19 mouse cellular contexts compared by ENCODE assay signal in the genomic region with DNA sequence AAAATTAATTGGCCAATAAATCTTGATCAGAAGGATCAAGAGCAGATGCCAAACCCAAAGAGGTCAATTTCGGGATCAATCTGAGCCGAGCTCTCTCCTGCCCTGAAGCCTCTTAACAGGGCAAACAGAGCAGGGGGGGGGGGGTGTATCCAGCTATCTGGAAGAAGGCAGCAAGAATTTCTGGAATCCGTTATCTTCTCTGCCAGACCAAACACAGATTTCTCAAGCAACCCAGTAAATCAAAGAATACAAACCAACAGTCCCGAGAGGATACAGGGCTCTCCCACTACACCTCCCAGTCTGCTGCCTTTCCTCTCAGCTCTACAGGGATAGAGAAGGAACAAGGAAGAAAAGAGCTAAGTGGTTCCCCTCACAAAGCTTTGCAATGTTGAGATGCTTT.
DNase-seq lines count a peak whose midpoint lies in the region; ATAC-seq and TF ChIP-seq lines count a peak whose summit lies in the region.
"Had no signal": no experiment of that assay in that cellular context is flagged by ENCODE, and none has a peak within 500 bp of the region (broad histone marks: within the 10 kb centered on the region; RNA-seq: fewer than 3 reads in every experiment).

No protein-coding gene starts in this region.

- ATAC-seq in forebrain, embryonic 11.5 days (replicated peaks; ENCODE audit: low FRiP score), result no peak
- ATAC-seq in forebrain, embryonic 14.5 days, result no peak
- no peak for ATAC-seq in hindbrain, embryonic 11.5 days (ENCODE audit: low FRiP score)
- peak; percentile 18; the same call in 1 of the 2 replicates for ATAC-seq in lung, embryonic 14.5 days (ENCODE audit: insufficient read depth)

- TF ChIP-seq CTCF in lung, embryonic 14.5 days (IDR thresholded peaks at IDR 0.05; ENCODE audit: low read depth), result no peak

- peak; percentile 40 for DNase-seq in forebrain, embryonic 11.5 days (ENCODE audit: low spot score)
- DNase-seq in forebrain, embryonic 14.5 days (ENCODE audit: low spot score), result no peak
- no peak for DNase-seq in hindbrain, embryonic 11.5 days (ENCODE audit: low spot score)
- no peak for DNase-seq in hindbrain, embryonic 10.5 days (ENCODE audit: low spot score)
- DNase-seq in lung, embryonic 14.5 days, result no peak
- no peak for DNase-seq in lung, adult 18-20 months
- DNase-seq in Muller cell, postnatal 12 days (ENCODE audit: inconsistent ontology term), result peak; percentile 69
- no peak for DNase-seq in thymus, postnatal 10 days (ENCODE audit: low spot score in 2 of 2)
- DNase-seq: adrenal gland, postnatal 14 days; cerebellum, adult 9-10 months; gastrocnemius, postnatal 36 days; heart, adult 2 months; liver; lung, postnatal 14 days; midbrain, embryonic 14.5 days; thymus, postnatal 25 days had no signal

- no peak overlapping the region for H3K4me2 ChIP-seq in forebrain, embryonic 11.5 days (ENCODE audit: low read depth, low read length, severe bottlenecking)
- H3K4me2 ChIP-seq in forebrain, embryonic 14.5 days (ENCODE audit: low read length), result no peak overlapping the region
- H3K4me2 ChIP-seq in hindbrain, embryonic 11.5 days (replicated peaks; ENCODE audit: low read depth, low read length), result no peak overlapping the region
- no peak overlapping the region for H3K4me2 ChIP-seq in lung, embryonic 14.5 days
- H3K4me2 ChIP-seq: hindbrain, embryonic 14.5 days; liver, embryonic 15.5 days had no signal

- H3K36me3 ChIP-seq in forebrain, embryonic 11.5 days (ENCODE audit: control insufficient read depth, insufficient read depth, low read length), result no peaks in the 10 kb centered on the region
- H3K36me3 ChIP-seq in forebrain, embryonic 14.5 days (ENCODE audit: control insufficient read depth, insufficient read depth, low read length), result no peaks in the 10 kb centered on the region
- no peaks in the 10 kb centered on the region for H3K36me3 ChIP-seq in hindbrain, embryonic 11.5 days (ENCODE audit: control insufficient read depth, insufficient read depth, low read length)
- no peaks in the 10 kb centered on the region for H3K36me3 ChIP-seq in hindbrain, embryonic 10.5 days
- no peaks in the 10 kb centered on the region for H3K36me3 ChIP-seq in lung, embryonic 14.5 days (ENCODE audit: insufficient read depth)
- H3K36me3 ChIP-seq: limb, embryonic 10.5 days; liver, embryonic 15.5 days had no signal

- H3K9me3 ChIP-seq in forebrain, embryonic 11.5 days (ENCODE audit: control insufficient read depth, low read length), result no peaks in the 10 kb centered on the region
- no peaks in the 10 kb centered on the region for H3K9me3 ChIP-seq in forebrain, embryonic 14.5 days (replicated peaks; ENCODE audit: control insufficient read depth, low read length)
- H3K9me3 ChIP-seq in hindbrain, embryonic 11.5 days (ENCODE audit: control insufficient read depth, low read length), result no peaks in the 10 kb centered on the region
- H3K9me3 ChIP-seq in hindbrain, embryonic 10.5 days, result no peaks in the 10 kb centered on the region
- H3K9me3 ChIP-seq in lung, embryonic 14.5 days (ENCODE audit: low read depth, low read length), result no peaks in the 10 kb centered on the region
- H3K9me3 ChIP-seq: limb, embryonic 10.5 days; liver, embryonic 15.5 days had no signal

- no peak overlapping the region for H3K4me3 ChIP-seq in forebrain, embryonic 11.5 days (ENCODE audit: low read depth, low read length)
- no peak overlapping the region for H3K4me3 ChIP-seq in forebrain, embryonic 14.5 days (ENCODE audit: low read depth, low read length)
- no peak overlapping the region for H3K4me3 ChIP-seq in hindbrain, embryonic 11.5 days (ENCODE audit: low read depth, low read length)
- H3K4me3 ChIP-seq in hindbrain, embryonic 10.5 days, result no peak overlapping the region
- H3K4me3 ChIP-seq in lung, embryonic 14.5 days (ENCODE audit: low read depth, low read length), result no peak overlapping the region
- H3K4me3 ChIP-seq: heart, adult 2 months; limb, embryonic 10.5 days; liver, embryonic 15.5 days had no signal

- H3K4me1 ChIP-seq in forebrain, embryonic 11.5 days (replicated peaks; ENCODE audit: control insufficient read depth, insufficient read depth, low read length), result peaks cover 8% of the 10 kb centered on the region; the same call in 1 of the 2 replicates
- H3K4me1 ChIP-seq in forebrain, embryonic 14.5 days (ENCODE audit: control insufficient read depth, insufficient read depth, low read length), result peaks cover 8% of the 10 kb centered on the region; the same call in 1 of the 2 replicates
- H3K4me1 ChIP-seq in hindbrain, embryonic 11.5 days (replicated peaks; ENCODE audit: control insufficient read depth, insufficient read depth, low read length), result no peaks in the 10 kb centered on the region
- peaks cover 25% of the 10 kb centered on the region for H3K4me1 ChIP-seq in hindbrain, embryonic 10.5 days (replicated peaks)
- H3K4me1 ChIP-seq in lung, embryonic 14.5 days (ENCODE audit: insufficient read depth), result peaks cover 24% of the 10 kb centered on the region

- no peak overlapping the region for H3K27ac ChIP-seq in forebrain, embryonic 11.5 days (ENCODE audit: low read depth, low read length)
- H3K27ac ChIP-seq in forebrain, embryonic 14.5 days (ENCODE audit: low read depth, low read length), result no peak overlapping the region
- H3K27ac ChIP-seq in hindbrain, embryonic 11.5 days (ENCODE audit: low read depth, low read length), result 0 out of 2 replicates have a peak overlapping the region, but pooled peaks have one; percentile 42
- H3K27ac ChIP-seq in hindbrain, embryonic 10.5 days, result no peak overlapping the region
- H3K27ac ChIP-seq in lung, embryonic 14.5 days (ENCODE audit: low read depth), result no peak overlapping the region
- H3K27ac ChIP-seq: heart, adult 2 months; hindbrain, embryonic 14.5 days; limb, embryonic 10.5 days; liver, embryonic 15.5 days had no signal

- H3K27me3 ChIP-seq in forebrain, embryonic 11.5 days (ENCODE audit: control insufficient read depth, insufficient read depth, low read length), result no peaks in the 10 kb centered on the region
- H3K27me3 ChIP-seq in forebrain, embryonic 14.5 days (replicated peaks; ENCODE audit: control insufficient read depth, insufficient read depth, low read length), result no peaks in the 10 kb centered on the region
- no peaks in the 10 kb centered on the region for H3K27me3 ChIP-seq in hindbrain, embryonic 11.5 days (ENCODE audit: control insufficient read depth, insufficient read depth, low read length)
- no peaks in the 10 kb centered on the region for H3K27me3 ChIP-seq in hindbrain, embryonic 10.5 days (ENCODE audit: insufficient read depth, poor library complexity, severe bottlenecking)
- no peaks in the 10 kb centered on the region for H3K27me3 ChIP-seq in lung, embryonic 14.5 days (ENCODE audit: insufficient read depth, low read length)
- H3K27me3 ChIP-seq: liver, embryonic 15.5 days had no signal

- WGBS in forebrain, embryonic 11.5 days, result 43% methylated on average over 4 of the region's 4 CpGs
- WGBS in forebrain, embryonic 14.5 days, result 70% methylated on average over 4 of the region's 4 CpGs
- 31% methylated on average over 4 of the region's 4 CpGs for WGBS in hindbrain, embryonic 11.5 days
- 36% methylated on average over 4 of the region's 4 CpGs for WGBS in hindbrain, embryonic 10.5 days
- 11% methylated on average over 4 of the region's 4 CpGs for WGBS in lung, embryonic 14.5 days

- H3K9ac ChIP-seq in forebrain, embryonic 11.5 days (ENCODE audit: low read length), result no peak overlapping the region
- no peak overlapping the region for H3K9ac ChIP-seq in forebrain, embryonic 14.5 days (ENCODE audit: low read length)
- no peak overlapping the region for H3K9ac ChIP-seq in hindbrain, embryonic 11.5 days (ENCODE audit: low read depth, low read length)
- no peak overlapping the region for H3K9ac ChIP-seq in lung, embryonic 14.5 days
- H3K9ac ChIP-seq: hindbrain, embryonic 14.5 days; liver, embryonic 15.5 days had no signal

Comparison
In these comparisons a context has a peak if more than half of its experiments do, and no peak if none do; other contexts are left out.
1. DNase-seq: peak in forebrain, embryonic 11.5 days (single experiment) and Muller cell, postnatal 12 days (single experiment); none in forebrain, embryonic 14.5 days (single experiment), hindbrain, embryonic 11.5 days (single experiment), hindbrain, embryonic 10.5 days (single experiment), lung, embryonic 14.5 days (single experiment), lung, adult 18-20 months (0 of 2) and thymus, postnatal 10 days (0 of 2).